Mouse (Mus musculus) MEL (cell line): ENCODE measurements around the gene Ddx42. TPM values are rescaled to one million over a fixed set of nuclear protein-coding genes. Genes with fewer than 3 reads are reported as not detected.
A peak's percentile ranks its signal among the peaks of the same experiment; 100 is the strongest.

Experiments
- DNase-seq: peaks from one replicate; pipeline ENCODE4 v3.0.0; 2011; ENCODE audit warnings: low read depth, low spot score
- H3K27ac ChIP-seq: 2 replicates; pipeline ENCODE4 v1.5.1; 2012; ENCODE audit warnings: low read depth, mild to moderate bottlenecking, control low read depth, low read length, moderate library complexity; ENCODE audit not compliant: control insufficient read depth
- H3K27me3 ChIP-seq, 2 experiments: fragments of 150-350 bp in 1 of 2; sonication (generic) in 1 of 2; 2 replicates each; pipeline ENCODE4 v1.6.1; 2012; ENCODE audit warnings: low read length in 2 of 2, mild to moderate bottlenecking in 2 of 2, improper control_type of control experiment in 1 of 2, moderate library complexity in 1 of 2; ENCODE audit not compliant: insufficient read depth in 2 of 2, control insufficient read depth in 1 of 2
- H3K36me3 ChIP-seq, 2 experiments: 2 replicates each; pipeline ENCODE4 v1.6.1; 2012 to 2014; ENCODE audit warnings: low read length in 2 of 2, improper control_type of control experiment in 1 of 2, inconsistent platforms in 1 of 2, mild to moderate bottlenecking in 1 of 2; ENCODE audit not compliant: insufficient read depth in 2 of 2, control insufficient read depth in 1 of 2
- H3K4me1 ChIP-seq, 2 experiments: fragments of 150-350 bp in 1 of 2; sonication (generic) in 1 of 2; 2 replicates each; pipeline ENCODE4 v1.6.1; 2012; ENCODE audit warnings: low read length in 2 of 2, improper control_type of control experiment in 1 of 2, mild to moderate bottlenecking in 1 of 2; ENCODE audit not compliant: insufficient read depth in 2 of 2, control insufficient read depth in 1 of 2
- H3K4me3 ChIP-seq, 2 experiments: fragments of 150-350 bp in 1 of 2; sonication (generic) in 1 of 2; 2 replicates each; pipeline ENCODE4 v1.5.1; 2012; ENCODE audit warnings: low read depth in 2 of 2, low read length in 2 of 2, mild to moderate bottlenecking in 2 of 2, moderate library complexity in 2 of 2, control low read depth in 1 of 2, improper control_type of control experiment in 1 of 2; ENCODE audit not compliant: control insufficient read depth in 1 of 2, insufficient read depth in 1 of 2
- H3K79me2 ChIP-seq: 2 replicates; pipeline ENCODE4 v1.6.1; 2012; ENCODE audit warnings: mild to moderate bottlenecking, low read length, moderate library complexity; ENCODE audit not compliant: control insufficient read depth, poor library complexity, insufficient read depth
- H3K9ac ChIP-seq: 2 replicates; pipeline ENCODE4 v1.6.1; 2012; ENCODE audit warnings: low read depth, mild to moderate bottlenecking, control low read depth, low read length, moderate library complexity; ENCODE audit not compliant: control insufficient read depth, poor library complexity, severe bottlenecking
- H3K9me3 ChIP-seq: fragments of 150-350 bp; sonication (generic); replicated peaks from 2 replicates; pipeline ENCODE4 v1.6.1; 2012; ENCODE audit warnings: mild to moderate bottlenecking, low read length, improper control_type of control experiment, moderate library complexity; ENCODE audit not compliant: insufficient read depth
- CHD1 ChIP-seq: IDR thresholded peaks from 2 replicates; pipeline ENCODE4 v1.6.1; 2012; ENCODE audit warnings: low read depth, mild to moderate bottlenecking, inconsistent platforms, low read length, improper control_type of control experiment
- CTCF ChIP-seq, 3 experiments: IDR thresholded peaks in 2 of 3; conservative IDR thresholded peaks in 1 of 3; 2 replicates each; pipeline ENCODE4 v1.5.1; 2011 to 2012; ENCODE audit warnings: low read length in 3 of 3, low read depth in 2 of 3, mild to moderate bottlenecking in 2 of 3, improper control_type of control experiment in 1 of 3, inconsistent platforms in 1 of 3, mixed read lengths in 1 of 3, moderate library complexity in 1 of 3; ENCODE audit not compliant: control insufficient read depth in 1 of 3, insufficient read depth in 1 of 3, poor library complexity in 1 of 3, severe bottlenecking in 1 of 3
- E2F4 ChIP-seq: IDR thresholded peaks from 2 replicates; pipeline ENCODE4 v1.6.1; 2011; ENCODE audit warnings: low read depth, low read length, improper control_type of control experiment, borderline replicate concordance
- EP300 ChIP-seq, 2 experiments: IDR thresholded peaks; 2 replicates each; pipeline ENCODE4 v1.6.1; 2011; ENCODE audit warnings: improper control_type of control experiment in 2 of 2, low read length in 2 of 2, low read depth in 1 of 2, mild to moderate bottlenecking in 1 of 2
- ETS1 ChIP-seq: IDR thresholded peaks from 2 replicates; pipeline ENCODE4 v1.6.1; 2012; ENCODE audit warnings: low read depth, mild to moderate bottlenecking, inconsistent platforms, low read length, improper control_type of control experiment, moderate library complexity
- GABPA ChIP-seq: IDR thresholded peaks from 2 replicates; pipeline ENCODE4 v1.6.1; 2012; ENCODE audit warnings: low read depth, mild to moderate bottlenecking, inconsistent platforms, low read length, improper control_type of control experiment, moderate library complexity
- GATA1 ChIP-seq: IDR thresholded peaks from 2 replicates; pipeline ENCODE4 v1.6.1; 2011; ENCODE audit warnings: low read depth, low read length, improper control_type of control experiment
- HCFC1 ChIP-seq: IDR thresholded peaks from 2 replicates; pipeline ENCODE4 v1.6.1; 2012; ENCODE audit warnings: low read depth, mild to moderate bottlenecking, inconsistent platforms, low read length, improper control_type of control experiment, moderate library complexity
- JUND ChIP-seq: IDR thresholded peaks from 2 replicates; pipeline ENCODE4 v1.6.1; 2011; ENCODE audit warnings: low read depth, mild to moderate bottlenecking, improper control_type of control experiment, low read length
- KAT2A ChIP-seq: conservative IDR thresholded peaks from 2 replicates; pipeline ENCODE4 v1.6.1; 2012; ENCODE audit warnings: low read depth, low read length, improper control_type of control experiment, inconsistent platforms
- MAFK ChIP-seq: IDR thresholded peaks from 2 replicates; pipeline ENCODE4 v1.6.1; 2011; ENCODE audit warnings: low read depth, mild to moderate bottlenecking, low read length, improper control_type of control experiment, borderline replicate concordance
- MAX ChIP-seq: IDR thresholded peaks from 2 replicates; pipeline ENCODE4 v1.6.1; 2011; ENCODE audit warnings: low read length, improper control_type of control experiment
- MAZ ChIP-seq: IDR thresholded peaks from 2 replicates; pipeline ENCODE4 v1.6.1; 2012; ENCODE audit warnings: low read depth, mild to moderate bottlenecking, inconsistent platforms, low read length, improper control_type of control experiment
- MEF2A ChIP-seq: IDR thresholded peaks from 2 replicates; pipeline ENCODE4 v1.6.1; 2014; ENCODE audit warnings: low read depth, mild to moderate bottlenecking, inconsistent platforms, low read length, improper control_type of control experiment; ENCODE audit not compliant: poor library complexity, insufficient replicate concordance, severe bottlenecking; ENCODE audit errors: extremely low read depth
- MXI1 ChIP-seq: IDR thresholded peaks from 2 replicates; pipeline ENCODE4 v1.6.1; 2011; ENCODE audit warnings: mild to moderate bottlenecking, low read depth, low read length, improper control_type of control experiment
- MYB ChIP-seq: IDR thresholded peaks from 2 replicates; pipeline ENCODE4 v1.6.1; 2011; ENCODE audit warnings: mild to moderate bottlenecking, low read depth, low read length, improper control_type of control experiment
- MYC ChIP-seq: IDR thresholded peaks from 2 replicates; pipeline ENCODE4 v1.6.1; 2011; ENCODE audit warnings: low read depth, mild to moderate bottlenecking, low read length, improper control_type of control experiment, moderate library complexity
- NELFE ChIP-seq: IDR thresholded peaks from 2 replicates; pipeline ENCODE4 v1.6.1; 2011; ENCODE audit warnings: low read depth, low read length, improper control_type of control experiment
- NRF1 ChIP-seq: IDR thresholded peaks from 2 replicates; pipeline ENCODE4 v1.6.1; 2014; ENCODE audit warnings: low read depth, mild to moderate bottlenecking, inconsistent platforms, low read length, improper control_type of control experiment, moderate library complexity; ENCODE audit not compliant: poor library complexity, insufficient read depth, severe bottlenecking
- POLR2A ChIP-seq, 2 experiments: IDR thresholded peaks; 2 replicates each; pipeline ENCODE4 v1.6.1; 2011 to 2012; ENCODE audit warnings: low read length in 2 of 2, mild to moderate bottlenecking in 2 of 2, control low read depth in 1 of 2, improper control_type of control experiment in 1 of 2, low read depth in 1 of 2, moderate library complexity in 1 of 2; ENCODE audit not compliant: control insufficient read depth in 1 of 2, insufficient read depth in 1 of 2, poor library complexity in 1 of 2
- POLR2AphosphoS5 ChIP-seq: IDR thresholded peaks from 2 replicates; pipeline ENCODE4 v1.6.1; 2012; ENCODE audit warnings: low read depth, borderline replicate concordance, mild to moderate bottlenecking, inconsistent platforms, low read length, moderate library complexity, mixed read lengths
- SIN3A ChIP-seq: IDR thresholded peaks from 2 replicates; pipeline ENCODE4 v1.6.1; 2012; ENCODE audit warnings: low read length, improper control_type of control experiment, inconsistent platforms
- SMC3 ChIP-seq: IDR thresholded peaks from 2 replicates; pipeline ENCODE4 v1.6.1; 2011; ENCODE audit warnings: low read depth, low read length, improper control_type of control experiment
- TAL1 ChIP-seq: IDR thresholded peaks from 2 replicates; pipeline ENCODE4 v1.6.1; 2012; ENCODE audit warnings: mild to moderate bottlenecking, inconsistent platforms, low read length, moderate library complexity, mixed read lengths
- TBP ChIP-seq: IDR thresholded peaks from 2 replicates; pipeline ENCODE4 v1.8.0; 2011; ENCODE audit warnings: low read depth, low read length, improper control_type of control experiment
- USF1 ChIP-seq: IDR thresholded peaks from 2 replicates; pipeline ENCODE4 v1.6.1; 2014; ENCODE audit warnings: low read depth, mild to moderate bottlenecking, inconsistent platforms, low read length, improper control_type of control experiment, moderate library complexity
- USF2 ChIP-seq, 2 experiments: IDR thresholded peaks; 2 replicates each; pipeline ENCODE4 v1.6.1; 2011 to 2012; ENCODE audit warnings: improper control_type of control experiment in 2 of 2, low read length in 2 of 2, borderline replicate concordance in 1 of 2, inconsistent platforms in 1 of 2, low read depth in 1 of 2, mild to moderate bottlenecking in 1 of 2; ENCODE audit not compliant: insufficient read depth in 1 of 2
- ZC3H11A ChIP-seq: IDR thresholded peaks from 2 replicates; pipeline ENCODE4 v1.6.1; 2012; ENCODE audit warnings: low read depth, mild to moderate bottlenecking, inconsistent platforms, low read length, improper control_type of control experiment
- ZKSCAN1 ChIP-seq: IDR thresholded peaks from 2 replicates; pipeline ENCODE4 v1.6.1; 2012; ENCODE audit warnings: low read depth, mild to moderate bottlenecking, inconsistent platforms, low read length, improper control_type of control experiment, moderate library complexity
- ZMIZ1 ChIP-seq: IDR thresholded peaks from 2 replicates; pipeline ENCODE4 v1.6.1; 2012; ENCODE audit warnings: low read depth, mild to moderate bottlenecking, inconsistent platforms, low read length, improper control_type of control experiment, moderate library complexity
- ZNF384 ChIP-seq: IDR thresholded peaks from 2 replicates; pipeline ENCODE4 v1.6.1; 2012; ENCODE audit warnings: low read depth, mild to moderate bottlenecking, inconsistent platforms, low read length, improper control_type of control experiment
- polyA plus RNA-seq, 2 experiments: library from polyadenylated mRNA; stranded (reverse) in 1 of 2; unstranded in 1 of 2; fragments of >175 nt in 1 of 2; fragments of >200 nt in 1 of 2; gene quantifications; 2 replicates each; pipeline versions ENCODE4 v1.2.1 to v1.2.4; 2012; ENCODE audit warnings: low replicate concordance in 2 of 2, low read depth in 1 of 2; ENCODE audit not compliant: insufficient read length in 2 of 2, insufficient read depth in 1 of 2, missing spikeins in 1 of 2
- total RNA-seq: library from RNA; depleted of rRNA; stranded (reverse); fragments of 300-350 nt; gene quantifications from 2 replicates; pipeline ENCODE4 v1.2.3, GENCODE M21; 2012

The Ddx42 gene
- total and polyA plus RNA-seq, 3 experiments = 56.1 to 57.7 TPM; not detected in 1

DNA sequence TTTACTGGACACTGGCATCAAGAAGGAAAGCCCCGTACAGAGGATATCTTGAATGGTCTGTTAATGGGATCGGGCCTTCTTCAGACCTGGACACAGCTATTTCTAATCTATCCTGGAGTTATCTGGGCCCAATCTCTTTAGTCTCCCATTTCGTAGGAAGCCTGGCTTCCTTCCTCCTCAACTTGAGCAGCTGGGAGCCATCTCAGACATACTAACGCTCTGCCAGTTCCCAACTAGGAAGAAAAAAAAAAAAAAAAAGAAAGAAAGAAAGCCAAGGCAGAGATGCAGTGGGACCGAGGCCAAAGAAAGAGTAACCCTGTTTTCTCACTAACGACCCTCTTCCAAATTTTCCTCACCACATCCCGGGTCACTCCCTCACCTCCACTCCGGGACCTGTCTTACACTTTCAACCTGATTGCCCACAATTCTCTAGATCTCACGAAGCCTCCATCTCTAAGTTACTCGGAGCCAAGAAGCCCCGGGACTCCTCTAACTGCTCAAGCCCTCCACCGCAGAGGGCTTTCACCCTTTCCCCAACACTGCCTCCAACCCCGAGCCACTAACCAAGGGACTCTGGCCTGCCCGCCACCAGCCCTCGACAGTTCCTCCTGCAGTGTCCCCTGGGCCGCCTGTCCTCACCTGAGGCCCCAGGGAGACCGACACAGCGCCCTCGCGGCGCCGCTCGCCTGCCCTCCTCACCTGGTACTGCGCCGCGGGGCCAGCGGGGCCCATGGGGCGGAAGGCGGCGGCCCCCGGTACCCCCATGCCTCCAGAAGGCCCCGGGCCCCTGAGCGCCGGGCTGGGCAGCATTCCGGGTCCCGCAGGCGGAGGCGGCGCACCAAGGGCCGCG is 55.3 kb downstream of the Ddx42 start (continued):
- TF ChIP-seq USF2 (IDR thresholded peaks at IDR 0.05; ENCODE audit: borderline replicate concordance in 1 of 2, insufficient read depth in 1 of 2, low read depth in 1 of 2, low read length in 2 of 2) = no peak

DNA sequence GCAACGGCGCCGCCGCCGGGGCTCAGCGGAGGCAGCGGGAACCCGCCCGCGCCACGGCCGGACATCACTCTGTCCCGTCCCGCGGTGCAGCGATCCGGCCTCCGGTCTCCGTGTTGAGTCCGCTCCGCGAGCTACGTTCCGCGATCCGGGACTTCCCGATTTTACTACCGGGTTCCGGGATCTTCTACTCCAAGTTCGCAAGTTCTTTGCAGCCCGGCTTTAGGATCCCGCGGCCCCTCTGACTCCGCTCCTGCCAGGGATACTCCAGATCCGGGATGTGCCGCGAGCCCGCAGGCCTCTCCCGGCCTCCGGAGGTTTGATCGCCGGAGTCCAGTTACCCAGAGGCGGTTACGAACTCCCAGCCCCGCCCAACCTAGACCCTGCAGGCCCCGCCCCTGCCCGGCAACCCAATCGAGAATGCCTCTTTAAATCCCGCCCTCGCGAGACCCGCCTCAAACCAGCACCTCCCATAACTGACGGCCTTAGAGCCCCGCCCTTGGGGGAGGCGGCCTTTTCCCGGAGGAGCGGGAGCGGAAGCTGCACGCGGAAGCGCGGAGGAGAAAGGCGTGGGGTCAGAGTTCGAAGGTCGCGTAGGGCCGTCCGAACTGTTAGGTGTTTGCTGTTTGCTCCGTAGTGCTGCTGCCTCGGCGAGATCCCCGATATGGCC is 56.1 kb downstream of the Ddx42 start, which contains the start of gene Smarcd2:
Gene Smarcd2, minus strand, starts transcription at position 329 of the 667 bp plus-strand sequence.
- Histone ChIP-seq H3K27ac (peak within 1 kb of the TSS; percentile 78), H3K79me2 (peaks cover 43% of the 10 kb centered on the region), H3K4me1 (peaks cover 0 to 41% of the 10 kb centered on the region in 2 experiments; a peak in 3 of 4 replicates), H3K36me3 (peaks cover 0 to 19% of the 10 kb centered on the region in 2 experiments; a peak in 2 of 4 replicates), H3K9ac (peak within 1 kb of the TSS; percentile 98), H3K4me3 (peak within 1 kb of the TSS; percentile 89 to 93), H3K9me3 (no peaks in the 10 kb centered on the region), H3K27me3 (no peaks in the 10 kb centered on the region)
- peak; percentile 100 for DNase-seq
- TF ChIP-seq GABPA = no peak
- no peak for TF ChIP-seq MAFK
- TF ChIP-seq POLR2AphosphoS5 = no peak
- no peak for TF ChIP-seq MYC
- no peak for TF ChIP-seq E2F4
- TF ChIP-seq ETS1 = peak; percentile 40
- TF ChIP-seq ZMIZ1 = peak; percentile 23; the same call in 1 of the 2 replicates
- TF ChIP-seq MXI1 = peak; percentile 80
- peak; percentile 90; the same call in 1 of the 2 replicates for TF ChIP-seq MAZ
- TF ChIP-seq USF2 (IDR thresholded peaks at IDR 0.05; ENCODE audit: borderline replicate concordance in 1 of 2, insufficient read depth in 1 of 2, low read depth in 1 of 2, low read length in 2 of 2) = no peak
- TF ChIP-seq NELFE = peak; percentile 76
- TF ChIP-seq ZNF384 = no peak
- no peak for TF ChIP-seq JUND
- TF ChIP-seq ZC3H11A = no peak
- peak; percentile 90 for TF ChIP-seq SIN3A
- no peak for TF ChIP-seq MEF2A
- peak; percentile 68; the same call in 1 of the 2 replicates for TF ChIP-seq MYB
- TF ChIP-seq NRF1 = 0 out of 2 replicates have a peak, but pooled peaks have one; percentile 42
- peak; percentile 90 for TF ChIP-seq HCFC1
- peak in 1 of 2 experiments; percentile 51; a peak in 2 of 4 replicates for TF ChIP-seq EP300 (IDR thresholded peaks at IDR 0.05; ENCODE audit: low read depth in 1 of 2, low read length in 2 of 2)
- no peak for TF ChIP-seq ZKSCAN1
- peak; percentile 74; the same call in 1 of the 2 replicates for TF ChIP-seq KAT2A
- TF ChIP-seq GATA1 = 0 out of 2 replicates have a peak, but pooled peaks have one; percentile 16
- peak; percentile 93 for TF ChIP-seq MAX
- TF ChIP-seq CHD1 = no peak
- peak; percentile 34 to 85 for TF ChIP-seq POLR2A (IDR thresholded peaks at IDR 0.05; ENCODE audit: control insufficient read depth in 1 of 2, insufficient read depth in 1 of 2, low read depth in 1 of 2, low read length in 2 of 2, poor library complexity in 1 of 2)
- no peak for TF ChIP-seq TAL1
- TF ChIP-seq CTCF (IDR thresholded peaks at IDR 0.05 in 2 of 3, conservative IDR thresholded peaks at IDR 0.05 in 1 of 3; ENCODE audit: control insufficient read depth in 1 of 3, insufficient read depth in 1 of 3, low read depth in 2 of 3, low read length in 3 of 3, poor library complexity in 1 of 3, severe bottlenecking in 1 of 3) = 0 out of 6 replicates have a peak, but pooled peaks of 1 of the 3 experiments have one; percentile 11
- no peak for TF ChIP-seq SMC3
- TF ChIP-seq USF1 = no peak
- peak; percentile 84 for TF ChIP-seq TBP
